Mouse (Mus musculus): Measurements from ENCODE around the gene Pcif1.

DNA sequence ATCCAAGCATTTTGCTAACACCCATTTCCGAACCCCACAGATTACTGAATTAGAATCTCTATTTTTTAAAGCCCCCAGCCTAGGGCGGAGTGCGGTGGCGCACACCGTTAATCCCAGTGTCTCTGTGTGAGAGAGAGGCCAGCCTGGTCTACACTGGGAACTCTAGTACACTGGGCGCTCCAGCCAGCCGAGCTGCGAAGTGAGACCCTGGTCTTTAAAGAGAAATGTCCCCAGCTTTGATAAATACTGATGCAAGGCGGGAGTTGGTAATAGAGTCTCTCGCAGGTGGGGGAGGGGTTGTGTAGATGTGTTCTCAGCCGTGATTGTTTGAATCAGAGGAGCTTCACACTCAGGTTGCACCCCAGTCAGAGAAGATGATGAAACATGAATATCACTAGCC lies 60.0 kb downstream of the Pcif1 start:
- TF ChIP-seq CTCF (IDR thresholded peaks at IDR 0.05) (no peak), EP300 (IDR thresholded peaks at IDR 0.05) (no peak)

All from lung, postnatal 0 days (tissue).